Mouse (Mus musculus): ENCODE measurements around the gene Gm19668. TPM values are rescaled to one million over a fixed set of nuclear protein-coding genes. Genes with fewer than 3 reads are reported as not detected.
A peak's percentile ranks its signal among the peaks of the same experiment; 100 is the strongest.
"Not testable (repeated sequence)": the region's sequence is repeated elsewhere in the genome, so short reads cannot be mapped to it uniquely, and the experiment has no call there.

Gene Gm19668
- polyA plus RNA-seq, 1 experiment from 2014 or later, result not detected

- no peaks in the 10 kb centered on the region for H3K4me1 ChIP-seq (ENCODE audit: insufficient read depth)
- TF ChIP-seq CTCF (IDR thresholded peaks at IDR 0.05; ENCODE audit: low read depth) (no peak), EP300 (IDR thresholded peaks at IDR 0.05; ENCODE audit: low read depth) (no peak)
- ATAC-seq, result no peak
- 49% methylated on average over 6 of the region's 6 CpGs for WGBS (ENCODE audit: insufficient replicate concordance)
- no peaks in the 10 kb centered on the region for H3K36me3 ChIP-seq (replicated peaks; ENCODE audit: insufficient read depth, low read length)
- H3K4me2 ChIP-seq (ENCODE audit: low read depth, low read length), result no peak within 1 kb of the TSS
- H3K9me3 ChIP-seq (ENCODE audit: low read length), result no peaks in the 10 kb centered on the region
- H3K27ac ChIP-seq (ENCODE audit: low read depth), result no peak within 1 kb of the TSS
- DNase-seq, result no peak
- H3K4me3 ChIP-seq (ENCODE audit: low read depth, low read length), result no peak within 1 kb of the TSS
- H3K9ac ChIP-seq (replicated peaks), result no peak within 1 kb of the TSS
- H3K27me3 ChIP-seq (ENCODE audit: insufficient read depth, low read length), result no peaks in the 10 kb centered on the region
These were observed 28.0 kb upstream of the Gm19668 start, which contains the start of gene Krtap10-4 for GRCm38 (mm10) chr10:77826951-77827350. Krtap10-4 (minus strand) TSS chr10:77827095.

GRCm38 (mm10) chr10:77819203-77819602 lies 20.3 kb upstream of the Gm19668 start:
- H3K27ac ChIP-seq (ENCODE audit: low read depth), result no peak overlapping the region
- no peak overlapping the region for H3K9ac ChIP-seq (replicated peaks)
- H3K4me2 ChIP-seq (ENCODE audit: low read depth, low read length), result no peak overlapping the region
- WGBS (ENCODE audit: insufficient replicate concordance), result 54% methylated on average over 4 of the region's 4 CpGs
- no peaks in the 10 kb centered on the region for H3K4me1 ChIP-seq (ENCODE audit: insufficient read depth)
- no peaks in the 10 kb centered on the region for H3K27me3 ChIP-seq (ENCODE audit: insufficient read depth, low read length)
- TF ChIP-seq EP300 (IDR thresholded peaks at IDR 0.05; ENCODE audit: low read depth), result no peak
- no peak for TF ChIP-seq CTCF (IDR thresholded peaks at IDR 0.05; ENCODE audit: low read depth)
- no peak overlapping the region for H3K4me3 ChIP-seq (ENCODE audit: low read depth, low read length)
- no peaks in the 10 kb centered on the region for H3K9me3 ChIP-seq (ENCODE audit: low read length)
- DNase-seq, result no peak
- no peak for ATAC-seq
- H3K36me3 ChIP-seq (replicated peaks; ENCODE audit: insufficient read depth, low read length), result no peaks in the 10 kb centered on the region

- Histone ChIP-seq H3K9ac (replicated peaks) (no peak overlapping the region), H3K4me3 (ENCODE audit: low read depth, low read length) (no peak overlapping the region), H3K4me2 (ENCODE audit: low read depth, low read length) (no peak overlapping the region), H3K36me3 (replicated peaks; ENCODE audit: insufficient read depth, low read length) (no peaks in the 10 kb centered on the region), H3K4me1 (ENCODE audit: insufficient read depth) (no peaks in the 10 kb centered on the region), H3K9me3 (ENCODE audit: low read length) (no peaks in the 10 kb centered on the region), H3K27ac (ENCODE audit: low read depth) (no peak overlapping the region), H3K27me3 (ENCODE audit: insufficient read depth, low read length) (no peaks in the 10 kb centered on the region)
- TF ChIP-seq CTCF (IDR thresholded peaks at IDR 0.05; ENCODE audit: low read depth) (no peak), EP300 (IDR thresholded peaks at IDR 0.05; ENCODE audit: low read depth) (no peak)
- ATAC-seq, result no peak
- DNase-seq, result no peak
- WGBS (ENCODE audit: insufficient replicate concordance), result 94% methylated on average over 4 of the region's 4 CpGs
These were observed 19.6 kb upstream of the Gm19668 start for GRCm38 (mm10) chr10:77818523-77818922.

GRCm38 (mm10) chr10:77815514-77815913 lies 16.6 kb upstream of the Gm19668 start:
- 24% methylated on average over 5 of the region's 5 CpGs for WGBS (ENCODE audit: insufficient replicate concordance)
- no peak overlapping the region for H3K4me3 ChIP-seq (ENCODE audit: low read depth, low read length)
- no peaks in the 10 kb centered on the region for H3K9me3 ChIP-seq (ENCODE audit: low read length)
- no peaks in the 10 kb centered on the region for H3K27me3 ChIP-seq (ENCODE audit: insufficient read depth, low read length)
- H3K27ac ChIP-seq (ENCODE audit: low read depth), result no peak overlapping the region
- peak; percentile 65 for TF ChIP-seq CTCF (IDR thresholded peaks at IDR 0.05; ENCODE audit: low read depth)
- TF ChIP-seq EP300 (IDR thresholded peaks at IDR 0.05; ENCODE audit: low read depth), result no peak
- no peaks in the 10 kb centered on the region for H3K36me3 ChIP-seq (replicated peaks; ENCODE audit: insufficient read depth, low read length)
- no peak for ATAC-seq
- DNase-seq, result peak; percentile 33
- H3K9ac ChIP-seq (replicated peaks), result no peak overlapping the region
- H3K4me1 ChIP-seq (ENCODE audit: insufficient read depth), result no peaks in the 10 kb centered on the region
- no peak overlapping the region for H3K4me2 ChIP-seq (ENCODE audit: low read depth, low read length)

- TF ChIP-seq EP300 (IDR thresholded peaks at IDR 0.05; ENCODE audit: low read depth), result no peak
- TF ChIP-seq CTCF (IDR thresholded peaks at IDR 0.05; ENCODE audit: low read depth), result no peak
- Histone ChIP-seq H3K36me3 (replicated peaks; ENCODE audit: insufficient read depth, low read length) (no peaks in the 10 kb centered on the region), H3K4me2 (ENCODE audit: low read depth, low read length) (no peak within 1 kb of the TSS), H3K4me1 (ENCODE audit: insufficient read depth) (no peaks in the 10 kb centered on the region), H3K9ac (replicated peaks) (no peak within 1 kb of the TSS), H3K27me3 (ENCODE audit: insufficient read depth, low read length) (no peaks in the 10 kb centered on the region), H3K9me3 (ENCODE audit: low read length) (no peaks in the 10 kb centered on the region), H3K27ac (ENCODE audit: low read depth) (no peak within 1 kb of the TSS), H3K4me3 (ENCODE audit: low read depth, low read length) (no peak within 1 kb of the TSS)
- ATAC-seq (no peak), DNase-seq (no peak)
- WGBS (ENCODE audit: insufficient replicate concordance), result 39% methylated on average over 4 of the region's 4 CpGs
These were observed 15.4 kb upstream of the Gm19668 start, which contains the start of gene Gm2696 for GRCm38 (mm10) chr10:77814382-77814781. Gm2696 (plus strand) TSS chr10:77814682.

GRCm38 (mm10) chr10:77811743-77812142 lies 12.8 kb upstream of the Gm19668 start, which contains the start of gene Gm9507:
Gm9507 (minus strand) TSS chr10:77811843.
- Histone ChIP-seq H3K27me3 (ENCODE audit: insufficient read depth, low read length) (no peaks in the 10 kb centered on the region), H3K4me1 (ENCODE audit: insufficient read depth) (no peaks in the 10 kb centered on the region), H3K9me3 (ENCODE audit: low read length) (no peaks in the 10 kb centered on the region), H3K4me2 (ENCODE audit: low read depth, low read length) (no peak within 1 kb of the TSS), H3K4me3 (ENCODE audit: low read depth, low read length) (no peak within 1 kb of the TSS), H3K27ac (ENCODE audit: low read depth) (no peak within 1 kb of the TSS), H3K9ac (replicated peaks) (no peak within 1 kb of the TSS), H3K36me3 (replicated peaks; ENCODE audit: insufficient read depth, low read length) (no peaks in the 10 kb centered on the region)
- ATAC-seq (no peak), DNase-seq (no peak)
- 61% methylated on average over 5 of the region's 5 CpGs for WGBS (ENCODE audit: insufficient replicate concordance)
- TF ChIP-seq EP300 (IDR thresholded peaks at IDR 0.05; ENCODE audit: low read depth) (no peak), CTCF (IDR thresholded peaks at IDR 0.05; ENCODE audit: low read depth) (no peak)

- no peak overlapping the region for H3K27ac ChIP-seq (ENCODE audit: low read depth)
- DNase-seq (no peak), ATAC-seq (no peak)
- H3K9ac ChIP-seq (replicated peaks), result no peak overlapping the region
- H3K4me3 ChIP-seq (ENCODE audit: low read depth, low read length), result no peak overlapping the region
- H3K27me3 ChIP-seq (ENCODE audit: insufficient read depth, low read length), result no peaks in the 10 kb centered on the region
- WGBS (ENCODE audit: insufficient replicate concordance), result 47% methylated on average over 3 of the region's 3 CpGs
- no peaks in the 10 kb centered on the region for H3K9me3 ChIP-seq (ENCODE audit: low read length)
- no peaks in the 10 kb centered on the region for H3K36me3 ChIP-seq (replicated peaks; ENCODE audit: insufficient read depth, low read length)
- no peak for TF ChIP-seq CTCF (IDR thresholded peaks at IDR 0.05; ENCODE audit: low read depth)
- no peak for TF ChIP-seq EP300 (IDR thresholded peaks at IDR 0.05; ENCODE audit: low read depth)
- no peak overlapping the region for H3K4me2 ChIP-seq (ENCODE audit: low read depth, low read length)
- no peaks in the 10 kb centered on the region for H3K4me1 ChIP-seq (ENCODE audit: insufficient read depth)
These were observed 5.2 kb upstream of the Gm19668 start for GRCm38 (mm10) chr10:77804095-77804494.

GRCm38 (mm10) chr10:77798164-77798920 lies 591 bp downstream of the Gm19668 start:
- H3K4me2 ChIP-seq (ENCODE audit: low read depth, low read length); H3K4me3 ChIP-seq (ENCODE audit: low read depth, low read length); H3K4me1 ChIP-seq (ENCODE audit: insufficient read depth); ATAC-seq; H3K27me3 ChIP-seq (ENCODE audit: insufficient read depth, low read length); DNase-seq; H3K9ac ChIP-seq (replicated peaks); H3K27ac ChIP-seq (ENCODE audit: low read depth); H3K9me3 ChIP-seq (ENCODE audit: low read length); H3K36me3 ChIP-seq (replicated peaks; ENCODE audit: insufficient read depth, low read length): not testable (repeated sequence)
- WGBS (ENCODE audit: insufficient replicate concordance), result 72% methylated on average over 2 of the region's 3 CpGs
